Mouse (Mus musculus): ENCODE data around the gene Entpd1. TPM values are rescaled to one million over a fixed set of nuclear protein-coding genes. Genes with fewer than 3 reads are reported as not detected.
A peak's percentile ranks its signal among the peaks of the same experiment; 100 is the strongest.

The Entpd1 gene
- polyA plus RNA-seq, 1 experiment, result 11.2 TPM

DNA sequence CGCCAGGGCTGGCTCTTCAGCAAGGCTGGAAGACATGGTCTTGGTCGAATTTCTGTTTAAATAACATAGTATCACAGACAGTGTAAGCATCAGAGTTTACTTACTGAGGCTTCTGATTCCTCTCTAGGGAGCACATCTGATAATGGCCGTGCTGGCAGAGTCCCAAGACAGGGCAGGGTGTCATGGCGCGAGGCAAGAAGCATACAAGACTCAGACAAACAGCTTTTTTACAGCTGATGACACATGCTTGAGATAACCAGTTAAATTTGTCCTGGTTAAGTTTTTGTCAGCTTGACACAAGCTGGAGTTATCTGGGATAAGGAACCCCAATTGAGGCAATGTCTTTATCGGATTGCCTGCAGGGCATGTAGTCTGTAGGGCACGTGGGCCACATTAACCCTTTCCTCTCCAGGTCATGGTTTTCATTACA lies 157.2 kb downstream of the Entpd1 start:
- no peaks in the 10 kb centered on the region for H3K27me3 ChIP-seq (ENCODE audit: control insufficient read depth, insufficient read depth, low read length)
- 85% methylated on average over 7 of the region's 7 CpGs for WGBS
- DNase-seq, result no peak
- TF ChIP-seq CTCF (IDR thresholded peaks at IDR 0.05; ENCODE audit: borderline replicate concordance, control insufficient read depth, extremely low read depth, insufficient read depth, low read length, poor library complexity), result no peak
- no peak for TF ChIP-seq POLR2A (IDR thresholded peaks at IDR 0.05; ENCODE audit: control insufficient read depth, extremely low read depth, insufficient read depth, low read length, poor library complexity)
- H3K4me3 ChIP-seq (ENCODE audit: control insufficient read depth, insufficient read depth, low read length), result no peak overlapping the region
- no peak overlapping the region for H3K27ac ChIP-seq (ENCODE audit: control insufficient read depth, insufficient read depth, low read length)
- H3K4me1 ChIP-seq (replicated peaks; ENCODE audit: control insufficient read depth, insufficient read depth, low read length), result no peaks in the 10 kb centered on the region
- no peaks in the 10 kb centered on the region for H3K36me3 ChIP-seq (ENCODE audit: control insufficient read depth, insufficient read depth, low read length)

DNA sequence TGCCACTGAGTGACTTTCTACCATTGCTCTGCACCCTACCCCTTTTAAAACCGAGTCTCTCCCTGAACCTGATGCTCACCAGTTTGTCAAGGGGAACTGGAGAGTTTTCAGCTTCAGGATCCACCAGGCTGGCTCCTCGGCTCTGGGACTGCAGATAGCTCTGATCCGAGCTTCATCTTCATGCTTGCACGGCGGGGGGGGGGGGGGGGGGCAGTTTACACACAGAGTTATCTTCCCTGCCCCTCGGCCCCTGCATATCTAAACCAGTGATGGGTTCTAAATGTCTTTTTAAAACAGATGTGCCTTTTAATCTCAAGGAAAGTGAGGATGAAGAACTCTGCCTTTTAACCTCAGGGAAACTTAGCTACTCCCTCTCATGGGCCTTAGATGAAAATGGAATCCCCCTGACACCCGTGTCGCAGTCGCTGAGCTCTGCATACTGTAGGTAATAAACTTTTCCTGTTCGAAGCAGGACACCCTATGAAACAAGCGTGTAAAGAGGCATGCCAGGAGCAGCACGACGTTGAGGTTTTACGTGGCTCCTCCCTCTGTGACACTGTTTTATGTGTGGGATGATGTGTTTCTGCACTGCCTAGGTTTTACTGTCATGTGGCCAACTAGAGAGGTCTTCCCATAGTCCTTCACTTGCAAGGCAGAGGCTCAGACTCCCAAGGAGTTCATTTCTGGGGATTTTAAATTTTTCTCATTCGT lies 176.0 kb downstream of the Entpd1 start:
- H3K4me3 ChIP-seq (ENCODE audit: control insufficient read depth, insufficient read depth, low read length), result no peak overlapping the region
- TF ChIP-seq POLR2A (IDR thresholded peaks at IDR 0.05; ENCODE audit: control insufficient read depth, extremely low read depth, insufficient read depth, low read length, poor library complexity) (no peak), CTCF (IDR thresholded peaks at IDR 0.05; ENCODE audit: borderline replicate concordance, control insufficient read depth, extremely low read depth, insufficient read depth, low read length, poor library complexity) (no peak)

DNA sequence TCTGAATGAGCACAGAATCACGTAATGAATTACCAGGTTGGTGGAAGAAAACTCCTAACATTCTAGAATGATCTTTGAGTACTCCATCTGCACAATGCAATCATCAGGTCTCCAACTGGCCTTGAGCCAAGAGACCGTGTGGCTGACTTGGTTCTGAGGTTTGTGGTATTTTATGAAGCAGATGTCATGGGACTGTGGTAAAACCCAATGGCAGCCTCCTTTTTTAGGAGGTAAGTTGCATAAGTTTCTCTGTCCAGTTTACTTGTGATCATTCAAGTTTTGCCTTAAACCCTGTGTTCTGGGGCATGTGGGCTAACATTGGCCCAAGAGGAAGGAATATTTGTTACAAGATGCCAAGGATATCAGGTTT lies 176.5 kb downstream of the Entpd1 start:
- Histone ChIP-seq H3K27me3 (ENCODE audit: control insufficient read depth, insufficient read depth, low read length) (no peaks in the 10 kb centered on the region), H3K4me3 (ENCODE audit: control insufficient read depth, insufficient read depth, low read length) (no peak overlapping the region), H3K36me3 (ENCODE audit: control insufficient read depth, insufficient read depth, low read length) (no peaks in the 10 kb centered on the region), H3K4me1 (replicated peaks; ENCODE audit: control insufficient read depth, insufficient read depth, low read length) (peaks cover 3% of the 10 kb centered on the region; the same call in 1 of the 2 replicates), H3K27ac (ENCODE audit: control insufficient read depth, insufficient read depth, low read length) (no peak overlapping the region)
- no peak for TF ChIP-seq POLR2A (IDR thresholded peaks at IDR 0.05; ENCODE audit: control insufficient read depth, extremely low read depth, insufficient read depth, low read length, poor library complexity)
- TF ChIP-seq CTCF (IDR thresholded peaks at IDR 0.05; ENCODE audit: borderline replicate concordance, control insufficient read depth, extremely low read depth, insufficient read depth, low read length, poor library complexity), result no peak
- no peak for DNase-seq
- 13% methylated on average over 2 of the region's 2 CpGs for WGBS

More for the DNA sequence above, 176.0 kb downstream of the Entpd1 start:
- WGBS, result 36% methylated on average over 15 of the region's 15 CpGs
- H3K4me1 ChIP-seq (replicated peaks; ENCODE audit: control insufficient read depth, insufficient read depth, low read length), result peaks cover 3% of the 10 kb centered on the region; the same call in 1 of the 2 replicates
- H3K27ac ChIP-seq (ENCODE audit: control insufficient read depth, insufficient read depth, low read length), result no peak overlapping the region
- DNase-seq, result peak; percentile 4
- no peaks in the 10 kb centered on the region for H3K27me3 ChIP-seq (ENCODE audit: control insufficient read depth, insufficient read depth, low read length)
- no peaks in the 10 kb centered on the region for H3K36me3 ChIP-seq (ENCODE audit: control insufficient read depth, insufficient read depth, low read length)

Other genes with a start within 250 kb of the Entpd1 start
- gene Sorbs1, start 98.6 kb upstream of the Entpd1 start, polyA plus RNA-seq (2012; rRNA removed), result 9.4 and 14.0 TPM in 2 replicates
- gene Aldh18a1, start 23.9 kb upstream of the Entpd1 start, polyA plus RNA-seq (2012; rRNA removed), result 37.9 and 40.5 TPM in 2 replicates
- 10.7 and 13.8 TPM in 2 replicates for gene Tctn3, start 133 bp upstream of the Entpd1 start, polyA plus RNA-seq (2012; rRNA removed)
- not detected in 2 replicates for gene Cc2d2b, start 136.4 kb downstream of the Entpd1 start, polyA plus RNA-seq (2012; rRNA removed)
- 17.6 and 18.8 TPM in 2 replicates for gene Ccnj, start 218.9 kb downstream of the Entpd1 start, polyA plus RNA-seq (2012; rRNA removed)